Mouse (Mus musculus): ENCODE measurements around the gene Cnot11. TPM values are rescaled to one million over a fixed set of nuclear protein-coding genes. Genes with fewer than 3 reads are reported as not detected.

The Cnot11 gene
- polyA plus RNA-seq (2012; rRNA removed), result 16.8 and 17.1 TPM in 2 replicates

- DNase-seq (ENCODE audit: low spot score), result no peak
Measured at GRCm38 (mm10) chr1:39534831-39535230, at the start of gene Cnot11. Cnot11 (plus strand) TSS chr1:39534992.

GRCm38 (mm10) chr1:39487370-39487769 lies 47.4 kb upstream of the Cnot11 start:
- DNase-seq (ENCODE audit: low spot score), result no peak

GRCm38 (mm10) chr1:39493165-39493564 lies 41.6 kb upstream of the Cnot11 start:
- DNase-seq (ENCODE audit: low spot score), result no peak

- DNase-seq (ENCODE audit: low spot score), result no peak
Measured at GRCm38 (mm10) chr1:39493664-39494063, 41.1 kb upstream of the Cnot11 start.

GRCm38 (mm10) chr1:39496995-39497394 lies 37.8 kb upstream of the Cnot11 start:
- DNase-seq (ENCODE audit: low spot score), result no peak

- DNase-seq (ENCODE audit: low spot score), result no peak
Measured at GRCm38 (mm10) chr1:39497748-39498147, 37.0 kb upstream of the Cnot11 start.

- no peak for DNase-seq (ENCODE audit: low spot score)
Measured at GRCm38 (mm10) chr1:39499485-39499941, 35.3 kb upstream of the Cnot11 start.

GRCm38 (mm10) chr1:39502817-39503633 lies 31.8 kb upstream of the Cnot11 start:
- DNase-seq (ENCODE audit: low spot score), result no peak

GRCm38 (mm10) chr1:39504261-39504660 lies 30.5 kb upstream of the Cnot11 start:
- no peak for DNase-seq (ENCODE audit: low spot score)

GRCm38 (mm10) chr1:39505600-39505999 lies 29.2 kb upstream of the Cnot11 start:
- no peak for DNase-seq (ENCODE audit: low spot score)

- no peak for DNase-seq (ENCODE audit: low spot score)
Measured at GRCm38 (mm10) chr1:39511775-39512174, 23.0 kb upstream of the Cnot11 start.

- DNase-seq (ENCODE audit: low spot score), result no peak
Measured at GRCm38 (mm10) chr1:39512183-39512582, 22.6 kb upstream of the Cnot11 start.

GRCm38 (mm10) chr1:39515303-39515991 lies 19.3 kb upstream of the Cnot11 start:
- DNase-seq (ENCODE audit: low spot score), result no peak

- no peak for DNase-seq (ENCODE audit: low spot score)
Measured at GRCm38 (mm10) chr1:39521326-39521725, 13.5 kb upstream of the Cnot11 start.

- DNase-seq (ENCODE audit: low spot score), result no peak
Measured at GRCm38 (mm10) chr1:39522519-39522918, 12.3 kb upstream of the Cnot11 start.

- no peak for DNase-seq (ENCODE audit: low spot score)
Measured at GRCm38 (mm10) chr1:39525763-39526162, 9.0 kb upstream of the Cnot11 start.

- DNase-seq (ENCODE audit: low spot score), result no peak
Measured at GRCm38 (mm10) chr1:39526371-39527167, 8.2 kb upstream of the Cnot11 start.

- peak; percentile 64 for DNase-seq (ENCODE audit: low spot score)
Measured at GRCm38 (mm10) chr1:39527432-39527831, 7.4 kb upstream of the Cnot11 start.

GRCm38 (mm10) chr1:39528319-39528718 lies 6.5 kb upstream of the Cnot11 start:
- DNase-seq (ENCODE audit: low spot score), result no peak

GRCm38 (mm10) chr1:39530258-39530943 lies 4.4 kb upstream of the Cnot11 start:
- DNase-seq (ENCODE audit: low spot score), result no peak

GRCm38 (mm10) chr1:39531036-39531435 lies 3.8 kb upstream of the Cnot11 start:
- no peak for DNase-seq (ENCODE audit: low spot score)

GRCm38 (mm10) chr1:39533917-39534316 lies 875 bp upstream of the Cnot11 start:
- DNase-seq (ENCODE audit: low spot score), result no peak
